Mouse (Mus musculus): ENCODE results near the gene Tmem63a.
"Not testable (repeated sequence)": the region's sequence is repeated elsewhere in the genome, so short reads cannot be mapped to it uniquely, and the experiment has no call there.

The Tmem63a gene

DNA sequence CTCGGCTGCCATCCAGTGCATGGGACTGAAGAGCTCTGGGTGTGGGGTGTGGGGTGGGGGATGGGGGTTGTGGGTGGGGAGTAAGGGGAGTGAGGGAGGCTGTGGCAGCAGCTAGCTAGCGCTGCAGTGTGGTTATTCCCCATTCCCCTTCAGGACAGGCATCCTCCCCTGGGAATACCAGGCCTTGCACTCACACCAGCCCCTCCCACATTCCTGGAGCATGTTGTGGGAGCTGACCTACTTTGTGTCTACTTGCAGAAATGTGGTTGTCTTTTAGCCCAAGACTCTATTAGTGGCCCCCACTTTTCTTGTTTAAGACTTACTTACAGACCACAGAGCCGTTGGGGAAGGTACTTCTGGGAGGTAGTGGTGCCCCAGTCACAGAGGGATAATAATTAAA, 24.4 kb downstream of the Tmem63a start:
- DNase-seq = no peak

DNA sequence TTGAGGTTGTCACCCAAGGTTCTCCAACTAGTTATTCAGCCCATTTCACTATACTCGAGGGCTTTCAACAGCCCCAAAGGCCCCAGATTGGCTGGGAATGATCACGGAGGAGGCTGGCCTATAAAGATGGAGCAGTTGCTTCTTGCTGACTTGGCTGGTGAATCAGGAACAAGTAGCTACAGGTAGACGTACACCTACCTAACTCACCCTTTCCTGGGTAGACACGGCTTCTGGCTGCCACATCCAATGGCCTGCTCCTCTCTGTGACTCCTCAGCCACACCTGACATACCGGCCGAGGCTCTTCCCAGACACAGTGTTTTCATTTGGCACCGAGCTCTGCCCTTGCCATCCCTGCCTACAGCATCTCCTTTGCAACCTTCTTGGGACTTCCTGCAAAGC, 25.1 kb downstream of the Tmem63a start:
- DNase-seq = no peak

DNA sequence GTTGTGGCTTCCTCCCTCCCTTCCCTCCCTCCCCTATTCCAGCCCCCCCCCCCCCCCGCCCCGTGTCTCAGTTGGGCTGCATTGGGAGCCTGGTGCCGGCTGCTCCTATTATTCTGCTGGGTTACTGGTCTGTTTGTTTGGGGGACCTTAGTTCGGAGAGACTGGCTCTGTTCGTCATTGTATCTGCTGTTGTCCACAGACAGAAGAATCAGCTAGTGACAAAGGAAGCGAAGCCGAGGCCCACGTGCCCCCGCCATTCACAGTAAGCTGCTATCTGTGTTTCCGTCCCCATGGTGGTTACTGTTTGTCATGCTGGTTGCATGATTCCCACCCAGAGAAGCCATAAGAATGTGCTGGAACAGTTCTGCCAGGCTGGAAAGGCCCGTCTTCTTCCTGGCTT, 30.8 kb downstream of the Tmem63a start:
- no peak for DNase-seq

DNA sequence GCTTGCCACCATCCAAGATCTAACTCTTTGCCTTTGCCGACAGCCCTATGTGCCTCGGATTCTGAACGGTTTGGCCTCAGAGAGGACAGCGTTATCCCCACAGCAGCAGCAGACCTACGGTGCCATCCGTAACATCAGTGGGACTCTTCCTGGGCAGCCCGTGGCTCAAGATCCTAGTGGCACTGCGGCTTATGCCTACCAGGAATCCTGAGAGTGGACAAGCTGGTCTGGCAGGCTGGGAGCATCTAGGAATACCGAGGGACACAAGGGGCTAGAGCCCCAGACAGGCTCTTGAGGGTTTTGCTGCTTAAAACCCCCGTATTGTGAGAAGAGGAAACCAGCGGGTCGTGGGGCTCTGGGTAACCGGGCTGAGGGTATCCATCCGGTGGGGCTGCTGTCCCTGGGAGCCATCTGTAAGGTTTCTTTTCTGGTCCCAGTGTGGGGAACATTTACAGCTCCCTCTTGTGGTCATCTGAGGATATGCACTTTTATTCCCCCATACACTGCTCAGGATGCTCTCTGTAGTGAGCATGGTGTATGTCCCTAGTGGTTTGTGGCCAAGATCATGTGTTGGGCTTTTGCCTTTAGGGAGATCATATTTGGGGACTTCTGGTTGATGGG, 32.1 kb downstream of the Tmem63a start:
- no peak for DNase-seq

DNA sequence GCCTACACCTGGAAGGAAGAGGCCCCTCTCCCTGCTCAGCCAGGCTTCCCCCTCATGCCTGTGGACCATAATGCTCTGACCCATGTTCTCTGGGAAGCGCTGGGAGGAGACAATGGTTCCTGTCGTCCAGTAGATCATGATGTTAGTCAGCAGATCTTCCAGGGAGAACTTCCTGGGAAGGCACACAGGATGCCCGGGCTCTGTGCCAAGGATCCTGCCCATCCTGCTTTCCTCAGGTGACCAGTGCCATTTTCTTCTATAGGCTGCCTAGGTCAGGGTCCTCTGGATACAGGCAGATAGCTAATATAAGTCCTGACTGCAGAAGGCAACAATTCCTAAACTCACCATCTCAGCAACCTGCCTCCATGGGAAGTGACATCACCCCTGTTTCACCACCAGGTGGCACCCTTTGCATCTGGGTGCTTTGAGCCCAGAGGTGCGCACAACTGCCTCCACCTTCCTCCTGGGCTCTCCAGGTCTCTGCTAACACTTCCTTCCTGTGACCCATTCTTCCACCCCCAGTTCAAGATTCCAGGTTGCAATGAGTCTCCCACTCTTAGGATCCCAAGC, 34.1 kb downstream of the Tmem63a start:
- no peak for DNase-seq

DNA sequence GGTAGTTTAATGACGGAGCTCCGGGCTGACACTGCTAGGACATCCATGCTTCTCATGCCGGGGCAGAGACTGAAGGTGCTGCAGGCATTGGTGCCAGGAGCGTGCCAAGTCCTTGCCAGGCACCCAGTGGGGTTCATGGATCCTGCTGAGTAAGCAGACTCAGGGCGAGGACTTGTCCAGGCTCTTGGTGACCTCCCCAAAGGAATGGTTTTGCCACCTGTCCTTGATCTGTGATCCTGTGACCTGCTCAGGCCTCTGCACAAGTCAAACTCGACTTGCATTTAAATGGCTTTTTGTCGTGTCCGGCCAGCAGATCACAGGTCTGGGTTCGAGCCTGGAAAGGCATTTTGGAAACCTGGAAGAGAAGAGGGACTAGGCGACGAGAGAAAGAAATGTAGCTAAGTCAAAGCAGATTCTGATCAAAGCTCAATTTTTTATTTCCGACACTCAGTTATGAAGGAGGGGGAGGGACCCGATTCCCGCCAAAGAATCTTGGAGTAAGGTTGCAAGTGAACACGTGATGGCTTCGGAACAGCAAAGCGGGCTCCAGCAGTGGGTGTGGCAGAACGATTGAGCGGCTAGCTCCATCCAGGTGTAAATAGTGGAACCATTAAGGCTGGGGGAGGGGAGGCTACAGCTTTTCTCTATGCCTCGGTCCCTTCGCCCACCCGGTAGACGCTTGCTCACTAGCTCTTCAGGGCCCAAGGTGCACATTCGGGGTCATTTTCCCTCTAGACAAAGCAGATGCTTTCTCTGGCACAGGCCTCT, 37.5 kb downstream of the Tmem63a start:
- no peak for DNase-seq

DNA sequence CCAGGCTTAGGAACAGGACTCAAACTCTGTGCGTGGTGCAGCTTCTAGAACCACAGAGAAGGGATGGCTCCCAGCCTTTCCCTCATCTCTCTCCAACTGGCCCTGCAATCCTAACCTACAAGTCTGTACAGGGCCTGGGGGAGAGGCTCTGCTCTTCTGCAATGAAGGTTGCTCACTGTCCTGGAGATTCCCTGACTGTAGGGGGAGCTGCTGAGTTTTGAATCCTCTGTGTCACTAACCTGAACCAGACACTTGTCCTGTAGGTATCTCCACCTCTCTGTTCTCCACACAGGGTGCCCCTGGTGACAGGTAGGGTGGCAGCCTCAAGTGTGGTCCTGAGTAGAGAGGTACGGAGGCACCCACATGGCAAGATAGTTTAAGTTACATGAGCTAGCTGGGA, 38.3 kb downstream of the Tmem63a start:
- no peak for DNase-seq

DNA sequence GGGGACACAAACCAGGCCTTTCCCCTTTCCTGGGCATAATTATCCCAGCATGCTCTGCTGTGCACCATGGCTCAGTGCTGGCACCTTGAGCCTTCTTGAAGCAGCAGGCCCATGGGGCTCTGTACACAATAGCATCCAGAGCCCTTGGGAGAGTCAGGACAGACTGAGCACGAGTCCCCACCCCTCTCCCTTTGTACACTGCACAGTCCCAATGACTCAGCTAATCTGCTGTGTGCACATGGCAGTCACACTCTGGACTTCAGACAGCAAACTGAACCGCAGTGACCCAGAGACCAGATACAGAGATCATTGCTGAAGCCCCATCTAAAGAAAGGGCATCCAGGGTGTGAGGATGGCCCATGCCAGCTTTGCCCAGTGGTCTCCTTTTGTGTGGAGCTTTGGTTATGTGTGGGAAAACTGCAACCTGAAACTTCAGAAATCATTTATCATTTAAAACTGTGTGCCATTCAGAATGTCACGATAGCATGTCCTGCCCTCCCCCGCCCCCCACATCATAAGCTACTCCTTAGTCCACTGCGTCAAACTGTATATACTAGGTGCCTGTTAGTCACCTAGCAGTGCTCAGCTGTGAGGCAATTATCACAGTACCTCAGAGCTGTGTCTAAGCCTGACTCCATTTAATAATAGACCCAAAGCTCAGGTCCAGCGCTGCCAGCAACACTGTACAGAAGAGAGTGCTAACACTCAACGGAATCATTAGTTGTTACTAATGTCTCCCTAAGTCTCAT, 39.3 kb downstream of the Tmem63a start:
- not testable (repeated sequence) for DNase-seq

DNA sequence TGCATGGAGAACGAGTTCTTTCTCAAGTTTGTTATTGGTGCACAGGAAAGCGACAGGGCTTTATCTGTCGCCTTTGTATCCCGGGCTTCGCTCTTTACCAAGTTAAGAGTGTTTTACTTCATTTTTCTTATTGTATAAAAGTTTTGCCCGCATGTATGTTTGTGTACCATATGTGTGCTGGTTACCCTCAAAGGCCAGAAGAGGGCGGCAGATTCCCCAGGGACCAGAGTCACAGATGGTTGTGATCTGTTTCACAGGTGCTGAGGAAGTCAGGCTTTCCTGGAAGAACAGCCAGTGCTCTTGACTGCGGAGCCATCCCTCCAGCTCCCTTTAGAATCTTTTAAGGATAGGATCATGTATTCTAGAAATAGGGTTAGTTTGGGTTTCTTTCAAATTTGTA, 44.6 kb downstream of the Tmem63a start:
- DNase-seq = no peak

DNA sequence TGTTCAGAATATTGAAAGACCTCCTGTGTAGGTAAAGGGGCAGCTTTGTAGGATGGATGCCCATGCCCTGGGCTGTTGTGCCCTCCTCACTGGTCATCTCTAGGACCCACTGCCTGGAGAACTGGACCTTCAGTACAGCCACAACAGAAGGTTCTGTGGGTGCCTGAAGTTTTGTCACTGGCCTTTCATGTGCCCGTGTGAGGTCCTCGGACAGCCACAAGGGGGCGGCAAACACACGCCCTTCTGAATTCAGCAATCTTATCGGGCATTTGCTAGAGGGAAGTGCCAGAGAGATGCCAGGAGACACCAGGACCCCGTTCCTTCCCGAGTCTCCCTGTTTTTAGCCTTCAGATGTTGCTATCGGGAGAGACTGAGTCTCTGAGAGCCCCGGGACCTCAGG, 45.6 kb downstream of the Tmem63a start:
- DNase-seq = peak; percentile 64

DNA sequence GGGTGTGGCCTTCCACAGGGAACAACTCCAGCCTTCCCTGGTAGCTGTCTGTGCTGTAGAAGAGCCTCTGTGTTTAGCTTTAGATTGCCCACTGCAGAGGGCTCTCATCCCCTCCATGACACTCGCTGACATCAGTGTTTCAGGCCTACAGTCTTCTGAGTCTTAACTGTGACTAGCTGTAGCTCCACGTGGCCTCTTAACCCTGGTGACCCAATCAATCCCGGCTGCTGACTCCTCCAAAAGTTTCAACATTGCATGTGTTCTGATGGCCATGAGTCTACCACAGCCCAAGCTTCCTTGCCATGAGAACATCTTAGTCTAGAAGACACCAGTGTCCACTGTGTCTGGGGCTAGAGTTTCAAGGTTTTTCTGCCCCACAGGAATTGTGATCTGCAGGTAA, 48.5 kb downstream of the Tmem63a start:
- no peak for DNase-seq

DNA sequence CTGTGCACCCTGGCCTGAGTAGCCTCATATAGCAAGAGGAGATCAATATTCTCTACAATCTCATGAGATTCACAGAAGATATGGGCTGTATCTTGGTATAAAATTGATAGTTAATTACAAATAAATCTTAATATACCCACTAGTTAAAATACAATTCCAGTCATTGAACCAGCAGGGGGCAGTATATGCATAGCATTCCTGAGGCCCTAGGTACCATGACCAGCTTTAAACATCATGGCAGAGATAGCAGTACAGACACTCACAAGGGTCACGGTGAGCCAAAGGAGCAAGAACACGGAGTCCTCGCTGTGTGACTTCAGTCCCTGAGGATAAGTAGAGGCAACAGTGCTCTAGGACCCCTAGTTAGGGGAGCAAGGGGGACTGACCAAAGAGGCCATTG, 50.0 kb downstream of the Tmem63a start:
- no peak for DNase-seq

DNA sequence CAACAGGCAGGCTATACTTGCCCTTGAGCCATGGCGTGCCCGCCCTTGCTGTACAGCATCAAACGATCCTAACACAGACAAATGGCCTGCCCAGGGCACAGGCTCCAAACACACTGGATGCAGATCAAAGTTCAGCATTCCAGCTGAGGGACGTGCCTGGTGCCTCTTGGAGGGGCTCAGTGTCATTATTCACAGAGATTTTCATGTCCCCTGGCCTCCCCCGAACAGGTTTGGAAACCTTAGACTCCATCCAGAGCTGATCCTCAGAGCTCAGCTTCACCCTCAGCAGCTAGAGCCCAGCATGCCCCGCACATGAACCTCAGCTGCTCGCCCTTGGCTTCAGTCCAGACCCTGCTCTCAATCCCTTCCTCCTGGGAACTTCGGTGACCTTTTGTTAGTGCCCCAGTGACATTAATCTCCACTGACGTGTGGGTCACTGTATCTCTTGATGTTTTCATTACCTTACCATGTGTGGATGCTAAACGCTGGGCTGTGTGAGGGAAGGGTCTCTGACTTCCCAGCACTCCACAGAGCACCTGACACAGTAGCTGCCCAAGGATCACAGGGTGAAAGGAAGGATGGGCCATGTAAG, 58.5 kb downstream of the Tmem63a start:
- no peak for DNase-seq

DNA sequence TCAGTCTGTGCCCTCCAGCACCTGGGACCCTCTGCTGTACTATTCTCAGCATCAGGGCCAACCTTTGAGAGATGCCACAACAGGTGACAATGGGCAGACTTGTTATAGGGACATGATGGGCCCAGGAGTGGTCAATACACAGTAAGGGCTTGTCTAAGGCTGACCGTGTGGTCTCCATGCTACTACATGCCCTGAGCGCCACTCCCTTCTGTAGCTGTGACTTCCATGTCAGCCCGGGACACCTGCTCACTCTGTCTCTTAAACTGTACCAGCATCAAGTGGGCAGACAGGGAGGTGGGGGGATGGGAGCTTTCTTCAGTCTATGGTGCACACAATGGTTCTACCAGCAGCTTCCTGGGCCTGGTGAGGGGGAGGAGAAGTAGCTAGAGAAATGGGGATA, 59.1 kb downstream of the Tmem63a start:
- no peak for DNase-seq

DNA sequence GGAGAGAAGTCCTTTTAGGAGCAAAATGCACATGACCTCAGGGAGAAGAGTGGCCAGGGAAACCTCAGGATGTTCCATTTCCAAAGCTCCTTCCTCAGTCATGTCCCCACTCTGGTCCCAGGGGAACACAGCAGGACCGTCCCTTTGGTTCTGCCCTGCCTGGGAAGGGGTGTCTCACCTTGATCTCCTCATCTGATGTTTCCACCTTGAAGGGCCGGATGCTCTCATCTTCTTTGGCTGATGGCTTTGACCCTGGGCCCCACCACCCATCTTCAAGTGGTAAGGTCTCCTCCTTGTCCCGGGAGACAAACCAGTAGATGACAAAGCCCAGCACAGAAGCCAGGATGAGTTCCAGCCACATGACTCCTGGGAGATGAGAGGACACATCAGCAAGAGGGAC, 59.5 kb downstream of the Tmem63a start:
- no peak for DNase-seq

DNA sequence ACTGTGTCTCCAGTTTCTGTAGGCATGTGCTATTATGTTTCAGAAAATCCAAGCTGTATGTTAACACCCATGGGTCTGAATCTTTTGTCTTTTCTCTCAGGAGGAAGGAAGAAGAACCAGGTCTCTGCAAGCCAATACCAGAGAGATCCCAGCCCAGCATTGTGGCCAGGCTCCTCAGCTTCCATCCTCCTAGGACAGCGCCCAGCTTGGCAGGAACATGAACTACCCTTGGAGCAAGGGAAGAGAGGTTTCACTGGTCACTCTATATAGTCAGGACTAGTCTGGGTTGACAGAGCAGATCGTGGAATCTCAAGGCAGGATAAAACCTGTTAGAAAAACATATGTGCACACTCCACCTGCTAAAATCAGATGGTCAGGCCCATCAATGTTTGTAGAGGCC, 61.6 kb downstream of the Tmem63a start:
- DNase-seq = no peak

DNA sequence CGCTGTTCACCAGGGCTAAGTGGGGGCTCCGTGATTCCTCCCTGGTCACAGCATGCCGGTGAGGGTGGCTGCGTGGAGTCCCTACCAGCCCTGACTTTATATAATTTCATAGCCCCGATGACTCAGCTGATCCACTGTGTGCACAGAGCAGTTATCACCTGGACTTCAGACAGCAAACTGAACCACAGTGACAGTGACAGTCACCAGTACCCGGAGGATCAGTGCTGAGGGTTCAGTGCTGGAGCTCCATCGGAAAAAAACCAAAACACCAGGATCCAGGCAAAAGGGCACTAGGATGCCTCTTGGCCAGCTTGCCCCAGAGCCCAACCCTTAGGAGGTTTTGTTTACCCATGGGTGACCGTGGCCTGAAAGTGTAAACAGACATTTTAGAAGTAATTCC, 63.2 kb downstream of the Tmem63a start:
- no peak for DNase-seq

DNA sequence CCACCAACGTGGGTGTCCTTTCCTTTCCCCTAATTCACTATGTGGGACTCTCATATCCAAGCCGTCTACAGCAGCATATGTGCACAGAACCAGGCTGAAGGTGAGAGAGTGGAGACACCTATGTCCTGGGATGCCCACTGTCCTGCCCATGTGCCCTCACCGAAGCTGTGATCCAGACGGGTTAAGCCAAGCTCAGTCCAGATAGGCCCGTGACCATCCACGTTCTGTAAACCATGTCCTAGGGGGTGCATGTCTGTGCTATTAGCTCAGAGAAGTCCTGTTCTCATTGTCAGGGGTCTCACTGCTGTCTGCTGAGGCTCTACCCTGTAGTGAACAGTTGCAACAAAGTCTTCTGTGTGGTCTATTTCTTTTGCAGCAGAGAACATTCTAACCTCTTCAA, 65.7 kb downstream of the Tmem63a start:
- no peak for DNase-seq

DNA sequence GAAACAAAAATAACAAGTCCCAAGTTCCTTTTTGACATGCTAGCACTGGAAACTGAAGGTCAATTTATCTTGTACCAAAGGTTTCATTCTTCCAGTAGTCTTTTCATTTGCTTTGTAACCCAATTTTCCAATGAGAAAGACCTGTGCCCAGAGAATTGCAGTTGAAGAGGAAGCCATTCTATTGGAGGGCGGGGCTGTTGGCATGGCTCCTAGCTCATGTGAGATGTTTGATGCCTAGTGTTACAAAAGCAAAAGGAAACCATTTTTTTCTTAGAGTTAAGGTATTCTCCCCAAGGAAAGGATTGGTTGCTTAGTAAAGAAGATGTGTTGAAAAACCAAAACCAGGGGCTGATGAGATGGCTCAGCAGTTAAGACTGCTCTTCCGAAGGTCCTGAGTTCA, 66.1 kb downstream of the Tmem63a start:
- no peak for DNase-seq

DNA sequence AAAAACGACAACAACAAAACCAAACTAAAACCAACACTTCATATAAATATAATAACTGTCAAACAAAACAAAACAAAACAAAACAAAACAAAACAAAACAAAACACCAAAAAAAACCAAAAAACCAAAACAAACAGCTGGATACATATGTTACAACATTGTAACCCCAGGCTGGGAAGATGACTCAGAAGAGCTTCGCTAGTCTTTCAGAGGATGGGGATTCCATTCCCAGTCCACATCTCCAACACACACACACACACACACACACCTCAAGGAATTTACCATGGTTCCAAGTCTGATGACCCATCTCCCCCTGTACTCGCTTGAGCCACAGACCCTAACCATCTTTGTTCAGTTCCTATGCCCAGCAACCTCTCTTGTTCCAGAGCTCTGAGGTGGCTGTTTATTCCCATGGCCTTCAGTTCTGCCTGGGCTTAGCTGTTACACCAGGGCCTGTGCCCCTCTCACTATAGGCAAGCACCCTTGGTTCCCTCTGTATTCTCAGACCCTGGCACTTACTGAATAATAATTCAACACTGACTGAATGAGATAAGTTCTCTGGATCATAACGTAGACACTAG, 67.0 kb downstream of the Tmem63a start:
- no peak for DNase-seq

DNA sequence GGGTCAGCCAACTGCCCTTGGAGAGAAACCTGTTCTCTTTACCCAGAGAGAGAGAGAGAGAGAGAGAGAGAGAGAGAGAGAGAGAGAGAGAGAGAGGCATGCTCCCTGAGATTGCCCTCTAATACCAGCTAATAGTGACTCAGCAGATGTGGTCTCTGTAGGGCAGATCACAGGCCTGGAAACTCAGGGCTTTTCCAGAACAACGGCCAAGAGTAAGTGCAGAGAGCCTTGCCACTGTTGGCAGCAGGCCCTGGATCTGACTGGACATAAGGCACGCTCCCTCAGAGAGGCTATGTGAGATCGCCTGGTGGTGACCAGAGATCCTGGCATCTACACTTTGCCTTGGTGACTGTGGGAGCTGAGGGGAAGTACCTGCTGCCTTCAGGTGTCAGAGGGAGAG, 67.6 kb downstream of the Tmem63a start:
- DNase-seq = no peak

DNA sequence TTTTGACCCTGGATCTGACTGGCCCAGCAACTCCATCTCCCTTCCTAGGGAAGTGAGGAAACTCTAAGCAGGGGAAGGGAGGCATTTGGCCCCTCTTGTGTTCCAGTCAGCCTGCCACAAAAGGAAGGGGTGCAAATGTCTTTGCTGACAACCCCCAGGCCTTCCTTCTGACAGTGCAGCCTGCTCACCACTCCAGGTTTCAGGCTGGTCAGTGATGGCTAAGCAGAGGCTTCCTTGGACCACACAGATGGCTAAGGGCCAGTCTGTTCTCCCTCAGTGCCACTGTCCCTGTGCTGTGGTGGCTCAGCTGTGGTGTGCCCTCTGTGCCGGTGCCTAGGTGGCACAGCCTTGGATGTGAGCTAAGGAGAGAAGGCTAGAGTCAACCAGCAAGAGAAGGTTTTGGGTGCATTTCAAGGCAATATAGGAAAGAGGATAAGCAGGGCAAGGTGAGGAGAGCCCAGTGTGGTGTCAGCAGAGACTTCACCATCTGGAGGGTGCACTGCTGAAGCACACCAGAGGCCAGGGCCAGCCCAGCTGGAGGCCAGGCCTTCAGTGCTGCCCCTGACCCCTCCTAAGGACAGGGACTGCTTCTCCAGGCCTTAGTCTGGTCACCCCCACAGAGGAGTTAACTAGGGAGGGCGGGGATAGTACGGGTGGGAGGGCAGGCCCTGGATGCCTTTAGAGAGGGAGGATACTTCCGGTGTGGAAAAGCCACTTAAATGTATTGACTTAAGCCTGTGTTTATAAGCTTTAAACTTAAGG, 68.2 kb downstream of the Tmem63a start:
- DNase-seq = no peak

Data from right cerebral cortex, postnatal 25 days (tissue).